Mouse (Mus musculus): Measurements from ENCODE around the gene Egfem1. TPM values are rescaled to one million over a fixed set of nuclear protein-coding genes. Genes with fewer than 3 reads are reported as not detected.

The Egfem1 gene
- polyA plus RNA-seq, 1 experiment, result not detected

- Histone ChIP-seq H3ac (ENCODE audit: control insufficient read depth, insufficient read length) (no peak overlapping the region), H3K4me3 (no peak overlapping the region), H3K36me3 (ENCODE audit: control insufficient read depth, insufficient read depth) (no peaks in the 10 kb centered on the region), H3K4me2 (ENCODE audit: low read depth) (no peak overlapping the region), H3K27me3 (ENCODE audit: control insufficient read depth, insufficient read depth, insufficient read length) (no peaks in the 10 kb centered on the region), H3K79me2 (ENCODE audit: control insufficient read depth, insufficient read depth) (no peaks in the 10 kb centered on the region)
- TF ChIP-seq USF1 (IDR thresholded peaks at IDR 0.05; ENCODE audit: low read depth) (no peak), POLR2A (IDR thresholded peaks at IDR 0.05; ENCODE audit: insufficient read length, low read depth) (no peak), MAX (IDR thresholded peaks at IDR 0.05; ENCODE audit: low read depth) (no peak), E2F4 (IDR thresholded peaks at IDR 0.05; ENCODE audit: insufficient read depth) (no peak), MYOG (IDR thresholded peaks at IDR 0.05; ENCODE audit: control insufficient read depth in 1 of 3, insufficient read depth in 1 of 3, insufficient read length in 2 of 3, low read depth in 2 of 3) (no peak), SRF (IDR thresholded peaks at IDR 0.05; ENCODE audit: control insufficient read depth, insufficient read length, low read depth) (no peak), REST (IDR thresholded peaks at IDR 0.05; ENCODE audit: insufficient read depth, insufficient read length) (no peak), TCF3 (IDR thresholded peaks at IDR 0.05; ENCODE audit: insufficient read length, low read depth) (no peak), TCF12 (IDR thresholded peaks at IDR 0.05; ENCODE audit: insufficient read depth, poor library complexity, severe bottlenecking) (no peak), POLR2AphosphoS2 (IDR thresholded peaks at IDR 0.05; ENCODE audit: insufficient read length, low read depth) (no peak)
Observed at GRCm38 (mm10) chr3:29602140-29602539, 520.3 kb downstream of the Egfem1 start.

GRCm38 (mm10) chr3:29608713-29609112 lies 526.9 kb downstream of the Egfem1 start:
- Histone ChIP-seq H3K27me3 (ENCODE audit: control insufficient read depth, insufficient read depth, insufficient read length) (no peaks in the 10 kb centered on the region), H3K79me2 (ENCODE audit: control insufficient read depth, insufficient read depth) (no peaks in the 10 kb centered on the region), H3K4me3 (no peak overlapping the region), H3ac (ENCODE audit: control insufficient read depth, insufficient read length) (no peak overlapping the region), H3K36me3 (ENCODE audit: control insufficient read depth, insufficient read depth) (no peaks in the 10 kb centered on the region), H3K4me2 (ENCODE audit: low read depth) (no peak overlapping the region)
- TF ChIP-seq CEBPB (IDR thresholded peaks at IDR 0.05; ENCODE audit: insufficient read depth, poor library complexity, severe bottlenecking) (no peak), TCF12 (IDR thresholded peaks at IDR 0.05; ENCODE audit: insufficient read depth, poor library complexity, severe bottlenecking) (no peak), USF1 (IDR thresholded peaks at IDR 0.05; ENCODE audit: low read depth) (no peak), TCF3 (IDR thresholded peaks at IDR 0.05; ENCODE audit: insufficient read length, low read depth) (no peak), MYOD1 (IDR thresholded peaks at IDR 0.05; ENCODE audit: control insufficient read depth in 1 of 3, insufficient read length in 2 of 3, low read depth in 2 of 3) (no peak), MAX (IDR thresholded peaks at IDR 0.05; ENCODE audit: low read depth) (no peak), SRF (IDR thresholded peaks at IDR 0.05; ENCODE audit: control insufficient read depth, insufficient read length, low read depth) (no peak), POLR2AphosphoS2 (IDR thresholded peaks at IDR 0.05; ENCODE audit: insufficient read length, low read depth) (no peak), E2F4 (IDR thresholded peaks at IDR 0.05; ENCODE audit: insufficient read depth) (no peak), MYOG (IDR thresholded peaks at IDR 0.05; ENCODE audit: control insufficient read depth in 1 of 3, insufficient read depth in 1 of 3, insufficient read length in 2 of 3, low read depth in 2 of 3) (no peak), REST (IDR thresholded peaks at IDR 0.05; ENCODE audit: insufficient read depth, insufficient read length) (no peak), POLR2A (IDR thresholded peaks at IDR 0.05; ENCODE audit: insufficient read length, low read depth) (no peak)

GRCm38 (mm10) chr3:29609174-29609573 lies 527.4 kb downstream of the Egfem1 start:
- H3K36me3 ChIP-seq (ENCODE audit: control insufficient read depth, insufficient read depth), result no peaks in the 10 kb centered on the region
- no peak overlapping the region for H3K4me2 ChIP-seq (ENCODE audit: low read depth)
- no peaks in the 10 kb centered on the region for H3K79me2 ChIP-seq (ENCODE audit: control insufficient read depth, insufficient read depth)
- no peaks in the 10 kb centered on the region for H3K27me3 ChIP-seq (ENCODE audit: control insufficient read depth, insufficient read depth, insufficient read length)
- no peak overlapping the region for H3ac ChIP-seq (ENCODE audit: control insufficient read depth, insufficient read length)
- TF ChIP-seq CEBPB (IDR thresholded peaks at IDR 0.05; ENCODE audit: insufficient read depth, poor library complexity, severe bottlenecking), result no peak
- TF ChIP-seq E2F4 (IDR thresholded peaks at IDR 0.05; ENCODE audit: insufficient read depth), result no peak
- no peak for TF ChIP-seq USF1 (IDR thresholded peaks at IDR 0.05; ENCODE audit: low read depth)
- no peak for TF ChIP-seq MYOG (IDR thresholded peaks at IDR 0.05; ENCODE audit: control insufficient read depth in 1 of 3, insufficient read depth in 1 of 3, insufficient read length in 2 of 3, low read depth in 2 of 3)
- TF ChIP-seq SRF (IDR thresholded peaks at IDR 0.05; ENCODE audit: control insufficient read depth, insufficient read length, low read depth), result no peak
- TF ChIP-seq TCF3 (IDR thresholded peaks at IDR 0.05; ENCODE audit: insufficient read length, low read depth), result no peak
- no peak for TF ChIP-seq MAX (IDR thresholded peaks at IDR 0.05; ENCODE audit: low read depth)
- no peak for TF ChIP-seq POLR2A (IDR thresholded peaks at IDR 0.05; ENCODE audit: insufficient read length, low read depth)
- no peak for TF ChIP-seq POLR2AphosphoS2 (IDR thresholded peaks at IDR 0.05; ENCODE audit: insufficient read length, low read depth)
- TF ChIP-seq TCF12 (IDR thresholded peaks at IDR 0.05; ENCODE audit: insufficient read depth, poor library complexity, severe bottlenecking), result no peak
- no peak for TF ChIP-seq MYOD1 (IDR thresholded peaks at IDR 0.05; ENCODE audit: control insufficient read depth in 1 of 3, insufficient read length in 2 of 3, low read depth in 2 of 3)
- no peak for TF ChIP-seq REST (IDR thresholded peaks at IDR 0.05; ENCODE audit: insufficient read depth, insufficient read length)
- no peak overlapping the region for H3K4me3 ChIP-seq

- H3K4me3 ChIP-seq, result no peak overlapping the region
- H3K4me2 ChIP-seq (ENCODE audit: low read depth), result no peak overlapping the region
- no peaks in the 10 kb centered on the region for H3K27me3 ChIP-seq (ENCODE audit: control insufficient read depth, insufficient read depth, insufficient read length)
- TF ChIP-seq TCF12 (IDR thresholded peaks at IDR 0.05; ENCODE audit: insufficient read depth, poor library complexity, severe bottlenecking), result no peak
- no peak for TF ChIP-seq USF1 (IDR thresholded peaks at IDR 0.05; ENCODE audit: low read depth)
- H3K79me2 ChIP-seq (ENCODE audit: control insufficient read depth, insufficient read depth), result no peaks in the 10 kb centered on the region
- no peaks in the 10 kb centered on the region for H3K36me3 ChIP-seq (ENCODE audit: control insufficient read depth, insufficient read depth)
- no peak overlapping the region for H3ac ChIP-seq (ENCODE audit: control insufficient read depth, insufficient read length)
Observed at GRCm38 (mm10) chr3:29619586-29619985, 537.8 kb downstream of the Egfem1 start.

- no peak overlapping the region for H3K4me3 ChIP-seq
- TF ChIP-seq MAX (IDR thresholded peaks at IDR 0.05; ENCODE audit: low read depth) (no peak), TCF12 (IDR thresholded peaks at IDR 0.05; ENCODE audit: insufficient read depth, poor library complexity, severe bottlenecking) (no peak), TCF3 (IDR thresholded peaks at IDR 0.05; ENCODE audit: insufficient read length, low read depth) (no peak), SRF (IDR thresholded peaks at IDR 0.05; ENCODE audit: control insufficient read depth, insufficient read length, low read depth) (no peak), POLR2AphosphoS2 (IDR thresholded peaks at IDR 0.05; ENCODE audit: insufficient read length, low read depth) (no peak), MYOD1 (IDR thresholded peaks at IDR 0.05; ENCODE audit: control insufficient read depth in 1 of 3, insufficient read length in 2 of 3, low read depth in 2 of 3) (no peak), REST (IDR thresholded peaks at IDR 0.05; ENCODE audit: insufficient read depth, insufficient read length) (no peak), E2F4 (IDR thresholded peaks at IDR 0.05; ENCODE audit: insufficient read depth) (no peak), USF1 (IDR thresholded peaks at IDR 0.05; ENCODE audit: low read depth) (no peak), MYOG (IDR thresholded peaks at IDR 0.05; ENCODE audit: control insufficient read depth in 1 of 3, insufficient read depth in 1 of 3, insufficient read length in 2 of 3, low read depth in 2 of 3) (no peak), POLR2A (IDR thresholded peaks at IDR 0.05; ENCODE audit: insufficient read length, low read depth) (no peak), CEBPB (IDR thresholded peaks at IDR 0.05; ENCODE audit: insufficient read depth, poor library complexity, severe bottlenecking) (no peak)
- H3K36me3 ChIP-seq (ENCODE audit: control insufficient read depth, insufficient read depth), result no peaks in the 10 kb centered on the region
- H3K4me2 ChIP-seq (ENCODE audit: low read depth), result no peak overlapping the region
- no peaks in the 10 kb centered on the region for H3K27me3 ChIP-seq (ENCODE audit: control insufficient read depth, insufficient read depth, insufficient read length)
- H3K79me2 ChIP-seq (ENCODE audit: control insufficient read depth, insufficient read depth), result no peaks in the 10 kb centered on the region
- no peak overlapping the region for H3ac ChIP-seq (ENCODE audit: control insufficient read depth, insufficient read length)
Observed at GRCm38 (mm10) chr3:29639819-29640218, 558.0 kb downstream of the Egfem1 start.
